Mouse (Mus musculus): Measurements from ENCODE around the gene Fkbp7. TPM values are rescaled to one million over a fixed set of nuclear protein-coding genes. Genes with fewer than 3 reads are reported as not detected.

The Fkbp7 gene
- polyA plus RNA-seq, 1 experiment from 2014 or later: 57.7 TPM

GRCm38 (mm10) chr2:76682301-76682700 lies 9.4 kb upstream of the Fkbp7 start:
- peaks cover 23% of the 10 kb centered on the region for H3K36me3 ChIP-seq
- no peaks in the 10 kb centered on the region for H3K4me1 ChIP-seq (replicated peaks)
- WGBS: 81% methylated on average over 8 of the region's 8 CpGs
- H3K27me3 ChIP-seq (replicated peaks): no peaks in the 10 kb centered on the region
- no peak overlapping the region for H3K4me2 ChIP-seq (replicated peaks)
- no peak overlapping the region for H3K4me3 ChIP-seq (replicated peaks)
- H3K9me3 ChIP-seq: no peaks in the 10 kb centered on the region
- H3K27ac ChIP-seq: no peak overlapping the region
- no peak for ATAC-seq
- no peak overlapping the region for H3K9ac ChIP-seq

- H3K4me1 ChIP-seq (replicated peaks): peaks cover 14% of the 10 kb centered on the region
- no peak for ATAC-seq
- 50% methylated on average over 13 of the region's 13 CpGs for WGBS
- peak overlapping the region; percentile 72 for H3K4me2 ChIP-seq (replicated peaks)
- H3K27ac ChIP-seq: no peak overlapping the region
- peak overlapping the region; percentile 82; the same call in 1 of the 2 replicates for H3K9ac ChIP-seq
- H3K36me3 ChIP-seq: no peaks in the 10 kb centered on the region
- no peaks in the 10 kb centered on the region for H3K9me3 ChIP-seq
- H3K4me3 ChIP-seq (replicated peaks): peak overlapping the region; percentile 92
- no peaks in the 10 kb centered on the region for H3K27me3 ChIP-seq (replicated peaks)
Observed at GRCm38 (mm10) chr2:76676401-76677226, 3.7 kb upstream of the Fkbp7 start.

- peak overlapping the region; percentile 92 for H3K4me3 ChIP-seq (replicated peaks)
- H3K9me3 ChIP-seq: no peaks in the 10 kb centered on the region
- no peak overlapping the region for H3K27ac ChIP-seq
- H3K36me3 ChIP-seq: no peaks in the 10 kb centered on the region
- peaks cover 14% of the 10 kb centered on the region for H3K4me1 ChIP-seq (replicated peaks)
- H3K9ac ChIP-seq: peak overlapping the region; percentile 82
- no peak for ATAC-seq
- H3K27me3 ChIP-seq (replicated peaks): no peaks in the 10 kb centered on the region
- WGBS: 10% methylated on average over 4 of the region's 4 CpGs
- peak overlapping the region; percentile 72 for H3K4me2 ChIP-seq (replicated peaks)
Observed at GRCm38 (mm10) chr2:76675949-76676348, 3.0 kb upstream of the Fkbp7 start.

GRCm38 (mm10) chr2:76675451-76675850 lies 2.5 kb upstream of the Fkbp7 start:
- peak overlapping the region; percentile 82 for H3K27ac ChIP-seq
- peak overlapping the region; percentile 72 for H3K4me2 ChIP-seq (replicated peaks)
- peak; percentile 71 for ATAC-seq
- H3K4me1 ChIP-seq (replicated peaks): peaks cover 14% of the 10 kb centered on the region
- no peaks in the 10 kb centered on the region for H3K9me3 ChIP-seq
- under 1% methylated on average over 40 of the region's 44 CpGs for WGBS
- peak overlapping the region; percentile 82 for H3K9ac ChIP-seq
- peak overlapping the region; percentile 92 for H3K4me3 ChIP-seq (replicated peaks)
- H3K36me3 ChIP-seq: no peaks in the 10 kb centered on the region
- no peaks in the 10 kb centered on the region for H3K27me3 ChIP-seq (replicated peaks)

- peak within 1 kb of the TSS; percentile 82 for H3K27ac ChIP-seq
- ATAC-seq: peak; percentile 82
- peaks cover 14% of the 10 kb centered on the region for H3K4me1 ChIP-seq (replicated peaks)
- peak within 1 kb of the TSS; percentile 92 for H3K4me3 ChIP-seq (replicated peaks)
- H3K9ac ChIP-seq: peak within 1 kb of the TSS; percentile 82
- H3K4me2 ChIP-seq (replicated peaks): peak within 1 kb of the TSS; percentile 72
- 4% methylated on average over 46 of the region's 52 CpGs for WGBS
- no peaks in the 10 kb centered on the region for H3K27me3 ChIP-seq (replicated peaks)
- H3K9me3 ChIP-seq: no peaks in the 10 kb centered on the region
- H3K36me3 ChIP-seq: no peaks in the 10 kb centered on the region
Observed at GRCm38 (mm10) chr2:76674725-76675427, 2.0 kb upstream of the Fkbp7 start, which contains the start of gene Plekha3. TSS of gene Plekha3 (plus strand) at chr2:76675281.

GRCm38 (mm10) chr2:76673472-76674081 lies 661 bp upstream of the Fkbp7 start:
- H3K9ac ChIP-seq: no peak overlapping the region
- ATAC-seq: no peak
- peak overlapping the region; percentile 60 for H3K4me2 ChIP-seq (replicated peaks)
- peak overlapping the region; percentile 75; the same call in 1 of the 2 replicates for H3K27ac ChIP-seq
- H3K4me3 ChIP-seq (replicated peaks): peak overlapping the region; percentile 45; the same call in 1 of the 2 replicates
- H3K27me3 ChIP-seq (replicated peaks): no peaks in the 10 kb centered on the region
- 50% methylated on average over 7 of the region's 7 CpGs for WGBS
- H3K36me3 ChIP-seq: no peaks in the 10 kb centered on the region
- H3K4me1 ChIP-seq (replicated peaks): peaks cover 14% of the 10 kb centered on the region
- H3K9me3 ChIP-seq: no peaks in the 10 kb centered on the region

- H3K9me3 ChIP-seq: no peaks in the 10 kb centered on the region
- WGBS: 13% methylated on average over 9 of the region's 9 CpGs
- H3K27me3 ChIP-seq (replicated peaks): no peaks in the 10 kb centered on the region
- H3K36me3 ChIP-seq: no peaks in the 10 kb centered on the region
- H3K4me3 ChIP-seq (replicated peaks): peak overlapping the region; percentile 45
- peak overlapping the region; percentile 52 for H3K9ac ChIP-seq
- ATAC-seq: no peak
- peaks cover 14% of the 10 kb centered on the region for H3K4me1 ChIP-seq (replicated peaks)
- H3K27ac ChIP-seq: peak overlapping the region; percentile 75
- peak overlapping the region; percentile 60 for H3K4me2 ChIP-seq (replicated peaks)
Observed at GRCm38 (mm10) chr2:76672134-76672745, 676 bp downstream of the Fkbp7 start.

- peaks cover 11% of the 10 kb centered on the region for H3K4me1 ChIP-seq (replicated peaks)
- no peaks in the 10 kb centered on the region for H3K27me3 ChIP-seq (replicated peaks)
- H3K4me2 ChIP-seq (replicated peaks): peak overlapping the region; percentile 60
- no peaks in the 10 kb centered on the region for H3K36me3 ChIP-seq
- H3K4me3 ChIP-seq (replicated peaks): peak overlapping the region; percentile 45
- no peak overlapping the region for H3K9ac ChIP-seq
- no peak overlapping the region for H3K27ac ChIP-seq
- ATAC-seq: no peak
- WGBS: 78% methylated on average over 6 of the region's 6 CpGs
- no peaks in the 10 kb centered on the region for H3K9me3 ChIP-seq
Observed at GRCm38 (mm10) chr2:76671641-76672040, 1.3 kb downstream of the Fkbp7 start.

- WGBS: 81% methylated on average over 5 of the region's 5 CpGs
- Histone ChIP-seq H3K27me3 (replicated peaks) (no peaks in the 10 kb centered on the region), H3K36me3 (peaks cover 14% of the 10 kb centered on the region; the same call in 1 of the 2 replicates), H3K27ac (no peak overlapping the region), H3K9ac (no peak overlapping the region), H3K4me1 (replicated peaks) (no peaks in the 10 kb centered on the region), H3K4me2 (replicated peaks) (no peak overlapping the region), H3K9me3 (no peaks in the 10 kb centered on the region), H3K4me3 (replicated peaks) (no peak overlapping the region)
- ATAC-seq: no peak
Observed at GRCm38 (mm10) chr2:76667200-76667599, 5.7 kb downstream of the Fkbp7 start.

GRCm38 (mm10) chr2:76665531-76665930 lies 7.4 kb downstream of the Fkbp7 start:
- peaks cover 14% of the 10 kb centered on the region; the same call in 1 of the 2 replicates for H3K36me3 ChIP-seq
- H3K4me1 ChIP-seq (replicated peaks): no peaks in the 10 kb centered on the region
- 93% methylated on average over 7 of the region's 7 CpGs for WGBS
- no peak for ATAC-seq
- H3K4me2 ChIP-seq (replicated peaks): no peak overlapping the region
- H3K9ac ChIP-seq: no peak overlapping the region
- no peaks in the 10 kb centered on the region for H3K27me3 ChIP-seq (replicated peaks)
- H3K4me3 ChIP-seq (replicated peaks): no peak overlapping the region
- no peak overlapping the region for H3K27ac ChIP-seq
- no peaks in the 10 kb centered on the region for H3K9me3 ChIP-seq

GRCm38 (mm10) chr2:76659419-76659818 lies 13.5 kb downstream of the Fkbp7 start:
- WGBS: 55% methylated on average over 7 of the region's 8 CpGs
- no peak for ATAC-seq
- Histone ChIP-seq H3K9ac (no peak overlapping the region), H3K36me3 (peaks cover 3% of the 10 kb centered on the region; the same call in 1 of the 2 replicates), H3K27me3 (replicated peaks) (no peaks in the 10 kb centered on the region), H3K4me1 (replicated peaks) (no peaks in the 10 kb centered on the region), H3K9me3 (no peaks in the 10 kb centered on the region), H3K4me3 (replicated peaks) (no peak overlapping the region), H3K27ac (no peak overlapping the region), H3K4me2 (replicated peaks) (no peak overlapping the region)

- no peaks in the 10 kb centered on the region for H3K27me3 ChIP-seq (replicated peaks)
- no peaks in the 10 kb centered on the region for H3K9me3 ChIP-seq
- no peak overlapping the region for H3K9ac ChIP-seq
- H3K27ac ChIP-seq: no peak overlapping the region
- 72% methylated on average over 13 of the region's 13 CpGs for WGBS
- no peak for ATAC-seq
- no peak overlapping the region for H3K4me3 ChIP-seq (replicated peaks)
- H3K36me3 ChIP-seq: no peaks in the 10 kb centered on the region
- H3K4me2 ChIP-seq (replicated peaks): no peak overlapping the region
- H3K4me1 ChIP-seq (replicated peaks): no peaks in the 10 kb centered on the region
Observed at GRCm38 (mm10) chr2:76658551-76658950, 14.4 kb downstream of the Fkbp7 start.
